Mouse (Mus musculus) cerebellum, postnatal 14 days (tissue): ENCODE measurements around the gene Dnm2.

ENCODE experiments used
- DNase-seq, 2 experiments: peaks; one replicate each; pipeline ENCODE4 v3.0.0; 2021; ENCODE audit warnings: mixed read lengths in 2 of 2

The Dnm2 gene

GRCm38 (mm10) chr9:21432066-21432465 lies 7.4 kb downstream of the Dnm2 start:
- no peak for DNase-seq

GRCm38 (mm10) chr9:21433766-21434165 lies 9.1 kb downstream of the Dnm2 start:
- DNase-seq = peak; percentile 49 to 62

GRCm38 (mm10) chr9:21434410-21434809 lies 9.7 kb downstream of the Dnm2 start:
- DNase-seq = peak in 1 of 2 experiments; percentile 50

- peak; percentile 35 to 51 for DNase-seq
These were observed 11.3 kb downstream of the Dnm2 start for GRCm38 (mm10) chr9:21435777-21436635.

GRCm38 (mm10) chr9:21437577-21437976 lies 12.9 kb downstream of the Dnm2 start:
- DNase-seq = no peak

- no peak for DNase-seq
These were observed 13.5 kb downstream of the Dnm2 start for GRCm38 (mm10) chr9:21438219-21438618.

GRCm38 (mm10) chr9:21439456-21439855 lies 14.7 kb downstream of the Dnm2 start:
- no peak for DNase-seq

- DNase-seq = no peak
These were observed 15.2 kb downstream of the Dnm2 start for GRCm38 (mm10) chr9:21439914-21440313.

- no peak for DNase-seq
These were observed 15.7 kb downstream of the Dnm2 start for GRCm38 (mm10) chr9:21440387-21440786.

- DNase-seq = no peak
These were observed 19.1 kb downstream of the Dnm2 start for GRCm38 (mm10) chr9:21443853-21444252.

GRCm38 (mm10) chr9:21444574-21444973 lies 19.9 kb downstream of the Dnm2 start:
- DNase-seq = no peak

- no peak for DNase-seq
These were observed 20.5 kb downstream of the Dnm2 start for GRCm38 (mm10) chr9:21445081-21445744.

- no peak for DNase-seq
These were observed 23.1 kb downstream of the Dnm2 start for GRCm38 (mm10) chr9:21447778-21448177.

GRCm38 (mm10) chr9:21449710-21450109 lies 25.0 kb downstream of the Dnm2 start:
- no peak for DNase-seq

GRCm38 (mm10) chr9:21450270-21450669 lies 25.6 kb downstream of the Dnm2 start:
- no peak for DNase-seq

GRCm38 (mm10) chr9:21451391-21451790 lies 26.7 kb downstream of the Dnm2 start:
- no peak for DNase-seq

- DNase-seq = no peak
These were observed 27.2 kb downstream of the Dnm2 start for GRCm38 (mm10) chr9:21451870-21452269.

GRCm38 (mm10) chr9:21453003-21453402 lies 28.3 kb downstream of the Dnm2 start:
- DNase-seq = no peak

- no peak for DNase-seq
These were observed 28.8 kb downstream of the Dnm2 start for GRCm38 (mm10) chr9:21453459-21453858.

GRCm38 (mm10) chr9:21454556-21454955 lies 29.8 kb downstream of the Dnm2 start:
- no peak for DNase-seq

- DNase-seq = no peak
These were observed 30.5 kb downstream of the Dnm2 start for GRCm38 (mm10) chr9:21455103-21455770.

- DNase-seq = no peak
These were observed 31.7 kb downstream of the Dnm2 start for GRCm38 (mm10) chr9:21456246-21456929.
